Mouse (Mus musculus): ENCODE data around the gene Snta1. TPM values are rescaled to one million over a fixed set of nuclear protein-coding genes. Genes with fewer than 3 reads are reported as not detected.

Gene Snta1
- total RNA-seq, 2 experiments from 2014 or later: 43.6 to 47.1 TPM

DNA sequence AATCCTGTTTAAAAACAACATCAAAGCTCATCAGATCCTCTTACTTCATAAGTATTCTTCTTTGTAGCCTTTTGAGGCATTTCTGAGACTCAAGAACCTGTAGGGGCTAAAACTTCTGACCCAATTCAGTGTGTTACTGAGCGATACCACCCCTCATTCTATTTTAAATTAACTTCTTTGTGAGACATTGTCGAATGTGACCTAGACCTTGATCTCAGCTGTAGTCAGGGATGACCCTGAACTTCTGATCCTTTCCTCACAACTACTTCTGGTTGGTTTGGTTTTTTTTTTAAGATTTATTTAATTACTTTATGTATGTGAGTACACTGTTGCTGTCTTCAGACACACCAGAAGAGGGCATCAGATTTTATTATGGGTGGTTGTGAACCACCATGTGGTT, 15.6 kb upstream of the Snta1 start:
- no peak for DNase-seq (ENCODE audit: low spot score in 2 of 2)

DNA sequence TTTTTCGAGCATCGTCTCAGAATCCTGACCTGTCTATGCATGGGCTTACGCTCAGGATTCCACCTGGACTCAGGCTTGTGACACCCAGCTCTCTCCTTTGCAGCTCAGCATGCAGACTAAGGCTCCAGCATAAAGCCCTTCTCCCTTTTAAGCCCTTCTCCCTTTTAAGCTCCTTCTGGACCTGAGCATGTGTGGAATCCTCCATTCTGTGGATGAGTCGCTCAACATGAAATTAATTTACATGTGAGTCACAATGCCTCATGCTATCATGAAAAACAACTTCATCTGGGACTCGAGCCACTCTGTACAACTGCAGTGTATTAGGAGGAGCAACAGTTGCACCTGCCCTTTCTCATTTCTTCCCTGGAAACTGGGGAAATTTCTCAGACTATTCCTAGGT, 14.3 kb upstream of the Snta1 start:
- DNase-seq (ENCODE audit: low spot score in 2 of 2): no peak

DNA sequence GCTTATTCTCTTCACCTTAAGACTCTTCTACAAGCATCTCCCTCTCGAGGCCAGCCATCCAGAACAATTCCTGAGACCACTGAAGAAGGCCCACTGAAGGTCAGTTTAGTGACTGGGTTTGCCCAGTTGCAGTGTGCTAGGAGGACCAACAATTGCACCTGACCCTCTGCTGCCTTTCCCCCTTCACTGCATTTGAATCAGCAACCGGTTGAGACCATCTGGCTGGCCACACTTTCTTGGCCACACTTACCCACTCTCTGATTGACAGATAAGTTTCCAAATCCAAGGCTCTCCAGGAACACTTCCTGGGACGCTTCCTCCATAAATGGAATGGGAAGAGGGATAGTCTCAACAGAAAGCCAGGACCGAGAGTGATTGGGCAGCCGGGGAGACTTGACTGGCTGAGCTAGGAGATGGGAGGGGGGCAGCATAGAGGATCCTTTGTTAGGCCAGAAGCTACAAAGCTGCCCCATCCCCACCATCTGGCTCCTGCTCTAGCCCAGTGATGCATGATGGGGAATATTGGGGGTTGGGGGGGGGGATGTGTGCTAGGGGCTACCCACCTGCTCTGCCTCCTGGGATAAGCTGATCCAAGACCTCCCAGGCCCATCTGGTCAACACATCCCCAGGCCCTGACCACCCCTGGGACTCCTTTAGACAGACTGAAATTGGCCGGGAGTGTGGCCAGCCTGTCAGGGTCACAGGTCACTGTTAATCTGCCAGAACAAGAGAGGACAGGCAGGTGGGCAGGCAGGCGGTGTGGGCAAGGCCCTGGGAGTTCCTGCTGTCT, 13.2 kb upstream of the Snta1 start:
- peak in 1 of 2 experiments; percentile 51 for DNase-seq (ENCODE audit: low spot score in 2 of 2)

DNA sequence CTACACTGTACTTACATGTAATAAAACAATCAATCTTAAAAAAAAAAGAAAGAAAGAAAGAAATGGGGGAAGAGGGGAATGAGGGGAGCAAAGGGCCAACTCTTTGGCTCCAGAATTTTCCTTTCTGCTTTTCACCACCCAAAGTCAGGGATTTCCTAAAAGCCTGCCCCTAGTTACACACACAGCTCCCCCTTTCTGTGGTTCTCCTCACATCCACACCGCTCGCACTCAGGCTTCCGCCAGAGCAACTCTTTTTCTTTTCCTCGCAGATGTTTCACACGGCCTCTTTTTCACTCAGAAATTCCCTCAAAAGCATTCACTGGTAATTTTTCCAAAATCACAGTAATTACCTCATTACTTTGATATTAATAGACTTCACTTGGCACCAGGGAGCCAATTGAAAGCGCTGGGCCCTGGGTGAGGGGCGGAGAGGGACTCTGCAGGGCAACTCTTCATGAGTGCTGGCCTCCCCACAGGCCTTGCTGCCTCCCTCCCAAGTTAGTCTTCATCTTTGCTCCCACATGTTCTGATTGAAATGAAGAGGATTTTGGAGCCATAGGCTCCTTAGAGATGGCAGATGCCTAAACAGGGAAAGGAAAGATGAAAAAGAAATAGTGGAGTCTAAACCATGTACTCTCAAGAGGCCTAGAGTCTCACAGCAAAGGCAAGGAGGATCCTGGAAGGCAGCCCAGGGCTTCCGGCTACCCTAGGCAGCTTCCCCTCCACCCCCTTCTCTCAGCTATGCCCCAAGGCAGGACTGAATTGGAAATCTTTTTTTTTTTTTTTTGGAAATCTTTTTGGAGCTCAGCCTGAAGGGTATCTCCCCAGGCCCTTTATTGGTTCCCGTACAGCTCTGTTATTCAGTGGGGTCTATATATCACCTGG, 12.0 kb upstream of the Snta1 start:
- DNase-seq (ENCODE audit: low spot score in 2 of 2): no peak

DNA sequence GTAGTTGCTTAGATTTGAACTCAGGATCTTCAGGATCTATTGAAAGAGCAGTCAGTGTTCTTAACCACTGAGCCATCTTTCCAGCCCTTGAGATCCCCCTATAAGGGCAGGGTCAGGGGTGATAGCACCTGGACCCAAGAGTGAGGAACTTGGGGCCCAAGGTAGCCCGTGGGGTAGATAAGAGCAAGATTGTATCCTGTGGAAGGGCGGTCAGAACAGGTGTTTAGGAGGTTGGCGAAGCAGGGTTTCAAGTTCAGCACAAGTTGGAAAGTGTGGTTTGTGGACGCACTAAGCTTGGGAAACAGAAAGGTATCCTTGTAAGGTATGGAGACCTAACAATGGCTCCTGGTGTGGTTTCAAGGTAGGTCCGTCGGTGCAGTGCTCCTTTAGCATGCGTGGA, 10.1 kb upstream of the Snta1 start:
- no peak for DNase-seq (ENCODE audit: low spot score in 2 of 2)

DNA sequence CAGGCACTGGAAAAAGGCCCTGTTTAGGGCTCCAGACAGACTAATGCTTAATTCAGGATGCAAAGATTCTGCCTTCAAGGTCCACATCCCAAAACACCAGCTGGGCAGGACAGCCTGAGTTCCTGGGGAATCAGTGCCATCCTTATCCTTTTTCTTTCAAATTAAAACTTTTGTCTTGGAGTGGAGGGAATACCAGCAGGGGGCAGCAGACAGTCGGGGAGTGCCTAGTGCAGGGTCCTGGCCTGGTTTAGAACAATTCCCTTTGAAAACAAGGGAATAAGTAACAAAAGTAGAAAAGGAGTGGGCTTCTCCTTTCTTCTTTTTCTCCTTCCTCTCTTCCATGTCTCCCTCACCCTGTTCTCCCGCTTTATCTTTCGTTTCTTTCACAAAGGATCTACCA, 9.2 kb upstream of the Snta1 start:
- DNase-seq (ENCODE audit: low spot score in 2 of 2): peak; percentile 67 to 79

- DNase-seq (ENCODE audit: low spot score in 2 of 2): peak in 1 of 2 experiments; percentile 78
Measured at GRCm38 (mm10) chr2:154412018-154412666, 4.2 kb upstream of the Snta1 start.

GRCm38 (mm10) chr2:154410355-154410754, 2.5 kb upstream of the Snta1 start:
- DNase-seq (ENCODE audit: low spot score in 2 of 2): peak in 1 of 2 experiments; percentile 69

DNA sequence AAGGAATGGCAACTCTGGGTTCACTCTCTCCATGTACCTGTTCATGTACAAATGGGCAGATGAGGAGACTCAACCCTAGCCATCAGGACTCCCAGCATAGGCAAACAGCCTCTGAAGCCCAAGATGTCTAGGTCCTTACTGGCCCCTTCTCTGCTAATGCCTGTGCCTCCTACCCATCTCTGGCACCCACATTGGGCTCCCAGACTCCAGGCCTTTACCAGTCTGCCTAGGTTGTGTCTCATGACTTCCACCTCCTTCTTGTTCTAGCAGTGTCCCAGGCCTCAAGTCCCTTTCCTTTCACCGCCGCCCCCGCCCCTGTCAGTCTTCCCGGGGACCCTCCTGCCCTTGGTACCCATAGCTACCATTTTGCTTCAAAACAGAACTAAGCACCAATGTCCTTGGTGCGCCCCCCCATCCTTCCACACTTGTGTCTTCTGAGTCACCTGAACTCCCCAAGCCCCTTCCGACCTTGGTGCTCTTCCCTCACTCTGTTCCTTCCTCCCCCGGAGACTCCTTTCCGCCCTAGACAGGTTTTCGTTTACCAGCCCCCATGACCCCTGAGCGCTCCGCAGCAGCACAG, 746 bp downstream of the Snta1 start:
- DNase-seq (ENCODE audit: low spot score in 2 of 2): no peak

DNA sequence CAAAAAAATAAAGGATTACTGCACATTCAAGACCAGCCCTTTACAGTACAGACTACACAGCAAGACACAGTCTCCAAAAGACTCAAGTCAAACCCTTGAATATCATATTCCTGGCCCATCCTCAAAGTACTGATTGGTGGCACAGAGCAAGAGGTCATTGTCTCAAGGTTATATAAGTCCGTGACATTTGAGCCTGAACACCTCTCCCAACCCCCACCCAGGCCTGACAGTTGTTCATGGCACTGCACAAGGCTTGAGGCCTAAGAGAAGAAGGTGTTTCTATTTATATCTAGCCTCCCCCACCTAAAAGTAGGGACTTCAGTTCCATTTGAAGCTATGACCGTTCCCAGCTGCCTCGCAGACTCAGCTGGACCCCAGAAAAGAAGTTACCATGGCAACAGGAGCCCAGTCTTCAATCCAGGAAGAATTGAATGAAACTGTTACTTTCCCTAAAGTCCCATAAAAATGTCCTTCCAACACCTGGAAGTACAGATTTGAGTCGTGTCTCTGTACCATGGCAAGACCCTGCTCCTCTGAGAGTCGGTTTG, 2.4 kb downstream of the Snta1 start:
- DNase-seq (ENCODE audit: low spot score in 2 of 2): no peak

GRCm38 (mm10) chr2:154402811-154403210, 5.1 kb downstream of the Snta1 start:
- no peak for DNase-seq (ENCODE audit: low spot score in 2 of 2)

DNA sequence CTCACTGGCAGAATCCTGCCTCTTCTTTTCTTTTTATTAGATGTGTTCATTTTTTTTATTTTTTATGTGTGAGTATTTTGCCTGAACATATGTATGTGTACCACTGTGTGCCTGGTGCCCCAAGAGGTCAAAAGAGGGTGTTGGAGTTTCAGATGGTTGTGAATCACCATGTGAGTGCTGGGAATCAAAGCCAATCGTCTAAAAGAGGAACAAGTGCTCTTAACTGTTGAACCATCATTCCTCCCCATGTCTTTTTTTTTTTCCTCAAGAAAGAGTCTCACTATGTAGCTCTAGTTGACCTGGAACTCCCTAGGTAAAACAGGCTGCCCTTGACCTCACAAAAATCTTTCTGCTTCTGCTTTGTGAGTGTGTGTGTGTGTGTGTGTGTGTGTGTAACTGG, 5.9 kb downstream of the Snta1 start:
- no peak for DNase-seq (ENCODE audit: low spot score in 2 of 2)

- peak in 1 of 2 experiments; percentile 76 for DNase-seq (ENCODE audit: low spot score in 2 of 2)
Measured at GRCm38 (mm10) chr2:154399325-154399724, 8.6 kb downstream of the Snta1 start.

- no peak for DNase-seq (ENCODE audit: low spot score in 2 of 2)
Measured at GRCm38 (mm10) chr2:154398267-154398666, 9.6 kb downstream of the Snta1 start.

DNA sequence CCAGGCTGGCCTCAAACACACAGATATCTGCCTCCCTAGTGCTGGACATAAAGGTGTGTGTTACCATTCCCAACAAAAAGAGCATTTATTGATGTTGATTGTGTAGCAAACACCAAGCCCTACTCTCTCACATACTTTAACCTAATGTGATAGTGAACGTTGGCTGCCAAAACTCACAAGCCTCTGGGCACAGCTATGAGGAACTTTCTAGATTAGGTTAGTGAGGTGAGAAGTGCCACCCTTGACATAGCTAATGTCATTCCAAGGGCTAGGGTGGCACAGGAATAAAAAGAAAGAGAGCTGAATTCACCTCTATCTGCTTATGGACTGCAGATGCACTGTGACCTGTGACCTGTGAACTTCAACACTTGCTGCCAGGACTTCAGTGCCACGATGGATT, 11.4 kb downstream of the Snta1 start:
- no peak for DNase-seq (ENCODE audit: low spot score in 2 of 2)

GRCm38 (mm10) chr2:154394602-154395001, 13.3 kb downstream of the Snta1 start:
- DNase-seq (ENCODE audit: low spot score in 2 of 2): no peak

- peak in 1 of 2 experiments; percentile 65 for DNase-seq (ENCODE audit: low spot score in 2 of 2)
Measured at GRCm38 (mm10) chr2:154390180-154390964, 17.5 kb downstream of the Snta1 start.

DNA sequence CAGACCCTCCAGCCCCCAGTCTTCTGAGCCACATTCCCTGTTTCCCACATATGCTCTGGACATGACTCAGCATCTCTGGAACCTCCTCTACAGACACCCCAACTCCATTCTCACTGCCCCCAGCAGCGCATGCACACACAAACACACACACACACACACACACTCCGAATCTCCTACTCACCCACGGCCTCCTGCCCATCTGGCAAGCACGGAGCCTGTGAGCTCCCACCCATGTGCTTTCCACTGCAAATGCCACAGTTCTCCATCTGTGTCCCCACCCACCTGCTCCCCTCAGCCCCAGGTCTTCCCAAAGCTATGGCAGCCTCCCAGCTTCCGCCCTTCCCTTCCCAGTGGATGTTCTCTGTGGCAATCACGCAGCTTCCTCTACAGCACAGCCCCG, 28.8 kb downstream of the Snta1 start:
- peak; percentile 79 to 92 for DNase-seq (ENCODE audit: low spot score in 2 of 2)

GRCm38 (mm10) chr2:154374807-154375601, 32.9 kb downstream of the Snta1 start:
- DNase-seq (ENCODE audit: low spot score in 2 of 2): peak in 1 of 2 experiments; percentile 68
